ENCODE assay signal across 23 mouse cellular contexts in the genomic region with DNA sequence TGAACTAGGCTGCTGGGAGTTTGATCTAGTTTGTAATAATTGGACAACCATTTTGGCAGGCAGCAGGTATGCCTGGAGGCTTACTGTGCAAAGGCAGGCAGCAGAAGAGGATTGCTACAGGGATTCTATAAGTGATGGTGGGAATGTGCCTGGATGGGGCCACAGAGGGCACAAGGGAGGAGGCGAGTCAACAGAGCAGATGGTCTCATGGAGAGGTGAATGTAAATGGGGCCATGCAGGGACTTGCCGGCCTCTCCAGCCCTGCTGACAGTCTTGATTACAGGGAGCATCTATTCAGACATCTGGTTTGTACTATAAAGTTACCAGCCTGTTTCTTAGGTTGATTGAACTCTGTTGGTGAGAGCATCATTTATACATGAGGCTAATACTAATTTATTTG.
DNase-seq lines count a peak whose midpoint lies in the region; ATAC-seq lines count a peak whose summit lies in the region.
"Had no signal": no experiment of that assay in that cellular context is flagged by ENCODE, and none has a peak within 500 bp of the region (broad histone marks: within the 10 kb centered on the region; RNA-seq: fewer than 3 reads in every experiment).

No protein-coding gene starts in this region.

- no peaks in the 10 kb centered on the region for H3K27me3 ChIP-seq in hindbrain, embryonic 10.5 days (ENCODE audit: insufficient read depth, poor library complexity, severe bottlenecking)
- H3K27me3 ChIP-seq in hindbrain, embryonic 14.5 days (ENCODE audit: control insufficient read depth, insufficient read depth, low read length), result no peaks in the 10 kb centered on the region
- H3K27me3 ChIP-seq in midbrain, embryonic 12.5 days, result no peaks in the 10 kb centered on the region
- H3K27me3 ChIP-seq in midbrain, embryonic 10.5 days (ENCODE audit: low read depth, poor library complexity, severe bottlenecking), result no peaks in the 10 kb centered on the region
- H3K27me3 ChIP-seq in liver, embryonic 11.5 days (replicated peaks; ENCODE audit: control insufficient read depth, insufficient read depth, low read length), result no peaks in the 10 kb centered on the region
- H3K27me3 ChIP-seq: lung, embryonic 15.5 days; midbrain, embryonic 13.5 days; neural tube, embryonic 13.5 days; stomach, embryonic 15.5 days had no signal

- no peaks in the 10 kb centered on the region for H3K36me3 ChIP-seq in hindbrain, embryonic 10.5 days
- no peaks in the 10 kb centered on the region for H3K36me3 ChIP-seq in hindbrain, embryonic 14.5 days (replicated peaks; ENCODE audit: control insufficient read depth, insufficient read depth)
- H3K36me3 ChIP-seq in midbrain, embryonic 12.5 days, result no peaks in the 10 kb centered on the region
- H3K36me3 ChIP-seq in midbrain, embryonic 10.5 days, result no peaks in the 10 kb centered on the region
- H3K36me3 ChIP-seq in liver, embryonic 11.5 days (ENCODE audit: control insufficient read depth, insufficient read depth, low read length), result no peaks in the 10 kb centered on the region
- H3K36me3 ChIP-seq: lung, embryonic 15.5 days; midbrain, embryonic 13.5 days; neural tube, embryonic 13.5 days; stomach, embryonic 15.5 days had no signal

- no peak overlapping the region for H3K27ac ChIP-seq in hindbrain, embryonic 10.5 days
- H3K27ac ChIP-seq in hindbrain, embryonic 14.5 days, result no peak overlapping the region
- H3K27ac ChIP-seq in midbrain, embryonic 12.5 days (replicated peaks), result no peak overlapping the region
- H3K27ac ChIP-seq in midbrain, embryonic 10.5 days (replicated peaks), result no peak overlapping the region
- no peak overlapping the region for H3K27ac ChIP-seq in liver, embryonic 11.5 days (ENCODE audit: low read depth, low read length)
- H3K27ac ChIP-seq: kidney, postnatal 0 days; lung, embryonic 15.5 days; midbrain, embryonic 13.5 days; neural tube, embryonic 13.5 days; stomach, embryonic 15.5 days had no signal

- no peak overlapping the region for H3K9ac ChIP-seq in hindbrain, embryonic 14.5 days
- no peak overlapping the region for H3K9ac ChIP-seq in midbrain, embryonic 12.5 days (replicated peaks)
- H3K9ac ChIP-seq in liver, embryonic 11.5 days (ENCODE audit: low read depth, low read length), result no peak overlapping the region
- H3K9ac ChIP-seq: lung, embryonic 15.5 days; midbrain, embryonic 13.5 days; neural tube, embryonic 13.5 days; stomach, embryonic 15.5 days had no signal

- peak; percentile 10 for DNase-seq in hindbrain, embryonic 10.5 days (ENCODE audit: low spot score)
- DNase-seq in hindbrain, embryonic 14.5 days (ENCODE audit: low spot score), result no peak
- DNase-seq in midbrain, embryonic 10.5 days (ENCODE audit: low spot score), result no peak
- peak; percentile 6 to 46 for DNase-seq in cerebellum, postnatal 14 days
- DNase-seq in liver, embryonic 11.5 days (ENCODE audit: low spot score), result no peak
- DNase-seq in yolk sac, embryonic 10.5 days (ENCODE audit: low spot score), result no peak
- DNase-seq: adrenal gland, postnatal 14 days; gastrocnemius, postnatal 10 days; heart, postnatal 14 days; layer of hippocampus, postnatal 36 days; lung, postnatal 36 days; retina, postnatal 1 day; right cerebral cortex, postnatal 14 days had no signal

- no peak for ATAC-seq in hindbrain, embryonic 14.5 days (ENCODE audit: low FRiP score)
- ATAC-seq in midbrain, embryonic 12.5 days (ENCODE audit: low FRiP score, low read depth), result 0 out of 2 replicates have a peak, but pooled peaks have one; percentile 16
- no peak for ATAC-seq in liver, embryonic 11.5 days (replicated peaks; ENCODE audit: low FRiP score)
- ATAC-seq: CD4-positive, CD25-positive, alpha-beta regulatory T cell, adult 4 months; forebrain, embryonic 16.5 days; intestine, postnatal 0 days; midbrain, embryonic 13.5 days had no signal

- WGBS in hindbrain, embryonic 10.5 days, result 32% methylated on average over 2 of the region's 2 CpGs
- WGBS in hindbrain, embryonic 14.5 days, result 23% methylated on average over 2 of the region's 2 CpGs
- WGBS in midbrain, embryonic 12.5 days, result 63% methylated on average over 2 of the region's 2 CpGs
- 60% methylated on average over 2 of the region's 2 CpGs for WGBS in midbrain, embryonic 10.5 days
- 56% methylated on average over 2 of the region's 2 CpGs for WGBS in liver, embryonic 11.5 days

- no peak overlapping the region for H3K4me3 ChIP-seq in hindbrain, embryonic 10.5 days
- H3K4me3 ChIP-seq in hindbrain, embryonic 14.5 days (replicated peaks; ENCODE audit: low read length), result no peak overlapping the region
- no peak overlapping the region for H3K4me3 ChIP-seq in midbrain, embryonic 12.5 days
- no peak overlapping the region for H3K4me3 ChIP-seq in midbrain, embryonic 10.5 days
- H3K4me3 ChIP-seq in liver, embryonic 11.5 days (ENCODE audit: low read depth, low read length), result no peak overlapping the region
- H3K4me3 ChIP-seq: erythroblast, embryonic 14.5 days; lung, embryonic 15.5 days; midbrain, embryonic 13.5 days; neural tube, embryonic 13.5 days; stomach, embryonic 15.5 days had no signal

- no peaks in the 10 kb centered on the region for H3K4me1 ChIP-seq in hindbrain, embryonic 10.5 days (replicated peaks)
- no peaks in the 10 kb centered on the region for H3K4me1 ChIP-seq in hindbrain, embryonic 14.5 days (replicated peaks; ENCODE audit: control insufficient read depth, insufficient read depth, low read length)
- no peaks in the 10 kb centered on the region for H3K4me1 ChIP-seq in midbrain, embryonic 12.5 days
- H3K4me1 ChIP-seq in midbrain, embryonic 10.5 days, result no peaks in the 10 kb centered on the region
- no peaks in the 10 kb centered on the region for H3K4me1 ChIP-seq in liver, embryonic 11.5 days (replicated peaks; ENCODE audit: control insufficient read depth, insufficient read depth, low read length)
- H3K4me1 ChIP-seq: lung, embryonic 15.5 days; midbrain, embryonic 13.5 days; neural tube, embryonic 13.5 days; stomach, embryonic 15.5 days had no signal

- H3K9me3 ChIP-seq in hindbrain, embryonic 10.5 days, result no peaks in the 10 kb centered on the region
- no peaks in the 10 kb centered on the region for H3K9me3 ChIP-seq in hindbrain, embryonic 14.5 days (ENCODE audit: control insufficient read depth, low read length)
- H3K9me3 ChIP-seq in midbrain, embryonic 12.5 days, result no peaks in the 10 kb centered on the region
- no peaks in the 10 kb centered on the region for H3K9me3 ChIP-seq in midbrain, embryonic 10.5 days (replicated peaks)
- no peaks in the 10 kb centered on the region for H3K9me3 ChIP-seq in liver, embryonic 11.5 days (ENCODE audit: control insufficient read depth, low read length)
- H3K9me3 ChIP-seq: lung, embryonic 15.5 days; midbrain, embryonic 13.5 days; neural tube, embryonic 13.5 days; stomach, embryonic 15.5 days had no signal

- H3K4me2 ChIP-seq in hindbrain, embryonic 14.5 days (replicated peaks), result no peak overlapping the region
- no peak overlapping the region for H3K4me2 ChIP-seq in midbrain, embryonic 12.5 days (replicated peaks)
- H3K4me2 ChIP-seq in liver, embryonic 11.5 days, result no peak overlapping the region
- H3K4me2 ChIP-seq: lung, embryonic 15.5 days; midbrain, embryonic 13.5 days; neural tube, embryonic 13.5 days; stomach, embryonic 15.5 days had no signal

Comparison
In these comparisons a context has a peak if more than half of its experiments do, and no peak if none do; other contexts are left out.
1. DNase-seq: peak in hindbrain, embryonic 10.5 days (single experiment) and cerebellum, postnatal 14 days (2 of 2); none in hindbrain, embryonic 14.5 days (single experiment), midbrain, embryonic 10.5 days (single experiment), liver, embryonic 11.5 days (single experiment) and yolk sac, embryonic 10.5 days (single experiment).